Mouse (Mus musculus): ENCODE results near the gene Chchd1. TPM values are rescaled to one million over a fixed set of nuclear protein-coding genes. Genes with fewer than 3 reads are reported as not detected.

The Chchd1 gene
- total and polyA plus RNA-seq, 3 experiments, result 157 to 402 (median 184) TPM

DNA sequence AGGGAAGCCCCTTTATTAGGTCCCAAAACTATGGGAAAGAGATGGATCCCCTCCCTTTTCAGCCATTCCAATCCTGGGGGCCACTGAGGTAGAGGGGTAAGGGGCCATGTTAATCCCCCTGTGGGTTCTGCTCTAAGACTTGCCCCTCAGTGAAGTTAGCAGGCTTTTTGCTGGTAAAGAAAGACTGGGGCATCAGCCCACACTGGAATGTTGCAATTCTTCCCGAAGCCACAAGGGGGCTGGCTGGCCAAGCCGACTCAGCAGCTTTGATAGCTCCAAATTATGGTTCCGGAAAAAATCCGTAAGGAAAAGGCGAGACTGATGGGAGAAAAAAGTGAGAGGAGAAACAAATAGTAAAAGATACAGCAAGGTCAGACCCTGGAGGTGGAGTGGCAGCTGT is 21.2 kb downstream of the Chchd1 start:
- dilution Hi-C loops (cut with MboI; ENCODE audit: extremely low pct_ligation_motif_present, extremely low pct_unique_long_range_greater_than_20kb, low sequenced_read_pairs), result no loop called here
- Histone ChIP-seq H3K79me2 (replicated peaks; ENCODE audit: control insufficient read depth, extremely low read depth, insufficient read depth, poor library complexity, severe bottlenecking) (no peaks in the 10 kb centered on the region), H3K9ac (ENCODE audit: insufficient read depth, low read depth) (no peak overlapping the region), H3K4me2 (ENCODE audit: insufficient read depth, low read depth, poor library complexity, severe bottlenecking) (no peak overlapping the region), H3K27me3 (replicated peaks) (no peaks in the 10 kb centered on the region), H3K36me3 (replicated peaks in 1 of 2; ENCODE audit: control insufficient read depth in 1 of 2, insufficient read depth in 1 of 2, low read length in 1 of 2) (peaks cover 75 to 96% of the 10 kb centered on the region in 2 experiments), H3K27ac (ENCODE audit: insufficient read depth, low read depth) (no peak overlapping the region), H3K4me1 (ENCODE audit: control insufficient read depth in 1 of 2, insufficient read depth in 2 of 2) (no peaks in the 10 kb centered on the region), H3K4me3 (replicated peaks in 1 of 3; ENCODE audit: low read depth in 2 of 3, low read length in 2 of 3, poor library complexity in 1 of 3) (no peak overlapping the region), H3K9me3 (replicated peaks; ENCODE audit: low read length) (no peaks in the 10 kb centered on the region)
- DNase-seq (ENCODE audit: extremely low read depth), result no peak
- in situ Hi-C loops (cut with MboI; ENCODE audit: low pct_ligation_motif_present, low pct_unique_long_range_greater_than_20kb, low sequenced_read_pairs), result no loop called here
- TF ChIP-seq SMC3 (IDR thresholded peaks at IDR 0.05; ENCODE audit: low read depth, low read length) (peak; percentile 65), BHLHE40 (IDR thresholded peaks at IDR 0.05; ENCODE audit: low read depth, low read length) (no peak), CTCF (conservative IDR thresholded peaks at IDR 0.05 in 1 of 2, IDR thresholded peaks at IDR 0.05 in 1 of 2; ENCODE audit: low read depth in 2 of 2, low read length in 2 of 2) (peak; percentile 73 to 78), UBTF (IDR thresholded peaks at IDR 0.05; ENCODE audit: low read depth, low read length) (no peak), RAD21 (IDR thresholded peaks at IDR 0.05; ENCODE audit: low read depth, low read length) (peak; percentile 36), E2F4 (IDR thresholded peaks at IDR 0.05; ENCODE audit: insufficient replicate concordance, low read depth, low read length) (no peak), MAFK (IDR thresholded peaks at IDR 0.05; ENCODE audit: insufficient replicate concordance, low read length) (peak; percentile 96), MAX (IDR thresholded peaks at IDR 0.05; ENCODE audit: low read length) (no peak)

DNA sequence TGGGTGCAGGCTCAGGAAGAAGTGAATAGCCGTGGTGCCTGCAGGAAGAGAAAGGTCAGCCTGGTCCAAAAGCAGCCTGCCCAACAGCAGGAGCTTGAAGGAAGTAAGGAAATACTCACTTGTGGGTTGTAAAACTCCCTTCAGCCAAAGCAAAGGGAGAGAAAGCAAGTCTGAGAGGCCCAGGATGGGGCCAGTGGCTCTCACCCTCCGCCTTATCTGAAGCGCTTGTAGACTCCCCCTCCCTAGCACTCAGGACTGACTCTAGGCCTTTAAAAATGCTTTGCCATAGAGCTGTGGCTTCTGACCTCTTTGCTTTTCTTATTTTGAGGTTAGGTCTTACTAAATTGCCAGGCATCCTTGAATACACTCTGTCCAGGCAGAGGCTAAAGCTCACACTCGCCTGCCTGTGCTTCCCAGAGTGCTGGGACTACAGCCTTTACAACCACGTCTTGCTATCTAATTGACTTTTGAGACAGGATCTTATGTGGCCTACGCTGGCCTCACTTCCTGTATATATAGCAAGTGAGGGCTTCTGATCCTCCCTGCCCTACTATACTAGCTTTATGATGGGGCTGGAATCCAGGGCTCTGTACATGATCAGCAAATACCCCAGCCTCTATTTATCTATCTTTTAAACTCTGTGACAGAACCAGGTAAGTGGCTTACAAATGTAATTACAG is 23.0 kb downstream of the Chchd1 start:
- in situ Hi-C loops (cut with MboI; ENCODE audit: low pct_ligation_motif_present, low pct_unique_long_range_greater_than_20kb, low sequenced_read_pairs) (loop anchor here (5.0 kb wide), 1 partner anchor 48 kb away; no protein-coding TSS in a partner anchor), dilution Hi-C loops (cut with MboI; ENCODE audit: extremely low pct_ligation_motif_present, extremely low pct_unique_long_range_greater_than_20kb, low sequenced_read_pairs) (no loop called here)
- Histone ChIP-seq H3K27ac (ENCODE audit: insufficient read depth, low read depth) (no peak overlapping the region), H3K4me1 (ENCODE audit: control insufficient read depth in 1 of 2, insufficient read depth in 2 of 2) (no peaks in the 10 kb centered on the region), H3K9me3 (replicated peaks; ENCODE audit: low read length) (no peaks in the 10 kb centered on the region), H3K4me2 (ENCODE audit: insufficient read depth, low read depth, poor library complexity, severe bottlenecking) (no peak overlapping the region), H3K36me3 (replicated peaks in 1 of 2; ENCODE audit: control insufficient read depth in 1 of 2, insufficient read depth in 1 of 2, low read length in 1 of 2) (peaks cover 76 to 97% of the 10 kb centered on the region in 2 experiments), H3K4me3 (replicated peaks in 1 of 3; ENCODE audit: low read depth in 2 of 3, low read length in 2 of 3, poor library complexity in 1 of 3) (no peak overlapping the region), H3K27me3 (replicated peaks) (no peaks in the 10 kb centered on the region), H3K79me2 (replicated peaks; ENCODE audit: control insufficient read depth, extremely low read depth, insufficient read depth, poor library complexity, severe bottlenecking) (no peaks in the 10 kb centered on the region), H3K9ac (ENCODE audit: insufficient read depth, low read depth) (no peak overlapping the region)
- DNase-seq (ENCODE audit: extremely low read depth), result no peak
- TF ChIP-seq MAX (IDR thresholded peaks at IDR 0.05; ENCODE audit: low read length) (no peak), NRF1 (IDR thresholded peaks at IDR 0.05; ENCODE audit: low read depth, low read length) (no peak), USF2 (conservative IDR thresholded peaks at IDR 0.05; ENCODE audit: low read depth, low read length) (no peak), GABPA (IDR thresholded peaks at IDR 0.05; ENCODE audit: insufficient replicate concordance, low read depth, low read length) (no peak), CHD1 (IDR thresholded peaks at IDR 0.05; ENCODE audit: low read depth, low read length) (no peak), EP300 (IDR thresholded peaks at IDR 0.05; ENCODE audit: low read length) (no peak), USF1 (IDR thresholded peaks at IDR 0.05; ENCODE audit: low read depth, low read length) (no peak), KAT2A (IDR thresholded peaks at IDR 0.05; ENCODE audit: insufficient replicate concordance, low read length) (no peak), SMC3 (IDR thresholded peaks at IDR 0.05; ENCODE audit: low read depth, low read length) (no peak), JUN (IDR thresholded peaks at IDR 0.05; ENCODE audit: insufficient read depth, low read depth, low read length) (no peak), PAX5 (IDR thresholded peaks at IDR 0.05; ENCODE audit: low read length) (no peak), TCF12 (IDR thresholded peaks at IDR 0.05; ENCODE audit: low read depth, low read length) (no peak), CHD2 (IDR thresholded peaks at IDR 0.05; ENCODE audit: low read length) (no peak), JUND (conservative IDR thresholded peaks at IDR 0.05; ENCODE audit: low read depth, low read length) (no peak)
